Mouse (Mus musculus) large intestine, adult 2 months (tissue): ENCODE results near the gene Gm10447. TPM values are rescaled to one million over a fixed set of nuclear protein-coding genes. Genes with fewer than 3 reads are reported as not detected.

Experiments used
- DNase-seq: peaks from one replicate; pipeline ENCODE4 v3.0.0-alpha.2; 2012; ENCODE audit warnings: low read depth, low spot score
- WGBS: fragments of 180-500 bp; shearing (Covaris S2); methylation state at CpG from one replicate; pipeline ENCODE4 v1.1.7; 2018; 5-methylcytosine and 5-hydroxymethylcytosine counted together
- polyA plus RNA-seq: library from polyadenylated mRNA; depleted of rRNA; stranded (reverse); fragments of >200 nt; gene quantifications from 2 replicates; pipeline ENCODE4 v1.2.3, GENCODE M21; 2012

Gm10447 gene
- polyA plus RNA-seq, 1 experiment: 0.09 TPM

DNA sequence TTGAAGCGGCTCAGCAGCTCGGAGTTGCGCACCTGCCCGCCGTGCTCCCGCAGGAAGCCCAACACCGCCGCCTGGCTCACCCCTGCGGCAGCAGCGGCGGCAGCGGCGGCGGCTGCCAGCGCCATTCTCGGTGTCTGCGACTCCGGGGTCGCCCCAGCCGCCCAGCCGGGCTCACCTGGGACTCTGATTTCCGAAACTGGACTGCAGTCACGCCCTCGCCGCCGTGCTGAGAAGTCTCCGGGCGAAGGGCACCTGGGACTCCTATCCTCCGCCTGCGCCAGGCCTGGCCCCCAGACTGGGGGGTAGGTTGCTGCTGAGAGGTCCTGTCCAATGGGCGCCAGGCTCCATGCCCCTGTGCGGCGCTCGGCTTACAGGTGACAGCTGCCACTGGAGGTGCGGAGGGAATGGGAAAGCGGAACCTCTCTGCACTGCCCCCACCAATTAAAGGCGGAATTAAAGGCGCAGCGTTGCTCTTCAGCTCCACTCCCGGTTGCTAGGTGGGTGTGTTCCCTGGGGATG is 22.9 kb upstream of the Gm10447 start, which contains the start of the genes Gm9945 and Sowaha:
Gene Gm9945, plus strand, starts transcription at position 384 of the 519 bp plus-strand sequence.
Gene Sowaha, minus strand, starts transcription at position 492 of the 519 bp plus-strand sequence.
- 3% methylated on average over 40 of the region's 40 CpGs for WGBS
- DNase-seq: peak; percentile 40

DNA sequence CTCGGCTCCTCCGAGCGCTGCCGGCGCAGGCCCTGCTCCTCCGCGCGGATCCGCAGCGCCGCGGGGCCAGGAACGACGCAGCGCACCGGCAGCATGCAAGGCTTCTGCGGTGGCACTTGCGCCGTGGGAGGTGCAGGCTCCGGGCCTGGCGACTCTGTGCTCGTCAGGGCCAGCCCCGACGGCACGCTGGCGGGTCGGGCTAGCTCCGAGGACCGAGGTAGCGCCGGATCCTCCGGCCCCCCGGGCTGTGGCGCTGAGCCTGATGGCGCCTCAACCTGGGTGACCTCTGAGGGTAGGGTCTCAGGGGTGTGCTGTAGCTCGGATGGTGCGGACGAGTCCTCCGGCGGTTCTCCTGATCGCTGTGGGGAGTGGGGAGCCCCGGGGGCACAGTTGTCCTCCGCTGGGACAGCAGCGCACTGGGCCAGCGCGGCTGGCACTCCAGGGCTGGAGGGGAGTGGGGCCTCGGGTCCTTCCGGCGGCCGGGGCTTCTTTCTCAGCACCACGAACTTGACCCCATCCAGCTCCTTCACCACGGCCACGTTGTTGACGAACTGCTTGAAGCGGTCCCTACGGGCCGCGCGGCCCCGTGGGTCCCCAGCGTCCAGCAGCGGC is 22.4 kb upstream of the Gm10447 start:
- no peak for DNase-seq
- WGBS: 1% methylated on average over 62 of the region's 62 CpGs

DNA sequence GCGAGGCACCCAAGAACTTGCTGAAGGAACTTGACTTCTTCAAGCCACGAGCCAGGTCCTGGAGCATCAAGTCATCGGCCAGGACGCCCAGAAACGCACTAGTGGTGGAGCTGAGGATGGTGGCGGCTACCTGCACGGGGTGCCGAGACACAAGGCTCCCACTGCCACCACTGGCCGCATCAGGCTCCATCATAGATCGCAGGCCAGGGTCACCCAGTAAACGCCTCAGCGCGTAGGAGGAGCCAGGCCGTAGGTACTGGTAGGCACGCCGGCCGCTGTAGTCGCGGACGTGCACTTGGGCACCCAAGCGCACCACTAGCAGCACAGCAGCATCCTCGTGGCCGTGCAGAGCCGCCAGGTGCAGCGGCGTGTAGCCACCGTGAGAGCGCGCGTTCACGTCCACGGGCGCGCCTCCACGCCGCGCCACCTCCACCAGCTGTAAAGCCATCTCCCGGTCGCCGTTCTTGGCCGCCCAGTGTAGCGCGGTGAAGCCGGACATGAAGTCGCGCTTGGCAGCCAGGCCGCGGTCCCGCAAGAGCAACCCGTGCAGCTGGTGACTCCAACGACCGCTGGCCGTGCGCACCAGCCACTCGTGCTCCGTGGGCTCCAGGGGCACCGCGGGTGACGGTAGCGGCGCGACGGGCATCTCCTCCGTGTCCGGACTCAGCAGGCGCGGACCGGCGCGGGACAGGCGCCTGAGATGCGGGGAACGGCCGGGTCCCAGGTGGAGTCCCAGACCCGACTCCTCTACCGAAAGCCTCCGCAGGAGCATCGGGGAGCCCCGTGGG is 21.7 kb upstream of the Gm10447 start:
- 8% methylated on average over 79 of the region's 79 CpGs for WGBS
- DNase-seq: no peak

DNA sequence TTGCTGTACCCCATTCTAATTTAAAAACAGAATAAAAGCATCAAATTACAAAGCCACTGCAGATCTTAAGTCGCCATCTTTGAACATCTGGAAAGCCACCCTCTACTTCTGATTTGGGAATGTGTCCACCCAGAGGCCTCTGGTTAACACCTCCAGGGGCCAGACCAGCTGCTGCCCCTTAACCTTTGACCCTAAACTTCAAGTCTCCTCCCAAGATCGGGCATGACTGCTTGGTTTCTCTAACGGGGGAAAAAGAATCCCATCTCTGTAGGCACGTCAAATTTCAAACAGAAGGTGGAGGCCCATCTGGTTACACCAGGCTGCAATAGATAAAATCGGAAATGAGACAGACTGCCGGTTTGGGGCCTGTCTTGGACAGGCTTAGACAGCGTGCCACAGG is 20.9 kb upstream of the Gm10447 start:
- no peak for DNase-seq
- WGBS: 79% methylated on average over 7 of the region's 7 CpGs

DNA sequence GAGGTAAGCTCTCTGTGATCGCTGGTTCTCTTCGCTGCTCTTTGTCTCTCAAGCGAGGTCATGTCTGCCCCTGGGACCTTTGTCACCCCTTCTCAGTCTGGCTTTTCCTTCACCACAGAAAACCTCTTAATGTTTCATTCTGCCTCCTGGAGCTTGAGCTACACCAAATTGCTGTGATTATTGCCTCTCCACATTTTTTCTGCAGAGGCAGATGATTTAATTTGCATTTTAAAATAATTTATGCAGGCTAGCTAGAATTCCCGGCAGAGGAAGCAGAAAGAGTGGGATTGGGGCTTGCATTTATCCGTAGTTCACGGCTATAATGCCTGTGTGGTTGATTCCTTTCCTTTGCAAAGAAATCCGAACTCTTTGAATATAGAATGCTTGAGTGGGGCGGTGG is 18.7 kb upstream of the Gm10447 start:
- 41% methylated on average over 8 of the region's 8 CpGs for WGBS
- DNase-seq: no peak

DNA sequence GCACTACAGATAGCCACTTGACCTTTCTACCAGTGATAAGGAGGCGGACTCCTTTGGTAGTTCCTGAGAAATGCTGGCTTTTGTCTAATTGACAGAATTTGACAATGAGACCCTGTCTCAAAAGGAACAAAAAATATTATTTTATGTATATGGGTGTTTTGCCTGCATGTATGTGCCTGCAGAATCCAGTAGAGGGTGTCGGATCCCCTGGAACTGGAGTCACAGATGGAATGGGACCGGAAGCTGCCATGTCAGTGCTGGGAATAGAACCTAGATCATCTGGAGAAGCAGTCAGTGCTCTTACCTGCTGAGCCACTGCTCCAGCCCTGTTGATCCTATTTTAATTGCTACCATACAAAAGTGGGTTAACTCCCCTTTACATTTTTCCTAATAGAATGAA is 15.8 kb upstream of the Gm10447 start:
- no peak for DNase-seq
- WGBS: 70% methylated on average over 3 of the region's 3 CpGs

DNA sequence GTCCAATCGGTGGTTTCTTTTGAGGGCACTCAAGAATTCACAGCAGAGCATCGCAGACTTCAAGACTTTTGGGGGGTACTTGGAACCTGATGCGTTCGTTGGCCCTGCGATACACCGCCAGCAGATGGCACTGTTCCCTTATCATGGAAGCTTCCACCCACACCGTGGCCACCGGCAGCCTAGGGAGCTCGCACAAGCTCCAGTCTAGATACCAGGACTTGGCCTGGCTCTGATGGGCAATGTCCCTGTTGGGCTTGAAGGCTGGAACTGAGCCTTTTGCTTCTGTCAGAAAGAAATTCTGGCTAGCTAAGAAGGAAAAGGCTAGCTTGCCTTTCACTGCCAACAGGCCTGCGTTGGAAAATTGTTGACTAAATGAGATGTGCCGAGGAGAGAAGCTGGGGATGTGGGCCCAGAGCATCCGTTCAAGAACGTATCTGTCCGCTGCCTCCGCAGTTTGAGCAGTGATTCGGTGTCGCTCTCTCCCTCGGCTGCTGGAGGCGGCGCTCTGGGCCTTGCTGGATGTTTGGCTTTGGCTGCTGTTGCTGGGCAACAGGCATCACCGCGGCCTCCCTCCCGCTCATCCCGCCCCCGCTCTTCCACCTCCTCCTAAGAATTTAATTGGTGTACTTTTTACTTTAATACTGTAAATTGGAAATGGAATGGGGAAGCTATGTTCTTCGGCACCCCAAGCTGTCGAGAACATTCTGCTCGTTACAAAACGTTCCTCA is 13.2 kb upstream of the Gm10447 start, which contains the start of gene Gm9837:
Gene Gm9837, minus strand, starts transcription at position 512 of the 728 bp plus-strand sequence.
- 6% methylated on average over 29 of the region's 29 CpGs for WGBS
- DNase-seq: no peak

DNA sequence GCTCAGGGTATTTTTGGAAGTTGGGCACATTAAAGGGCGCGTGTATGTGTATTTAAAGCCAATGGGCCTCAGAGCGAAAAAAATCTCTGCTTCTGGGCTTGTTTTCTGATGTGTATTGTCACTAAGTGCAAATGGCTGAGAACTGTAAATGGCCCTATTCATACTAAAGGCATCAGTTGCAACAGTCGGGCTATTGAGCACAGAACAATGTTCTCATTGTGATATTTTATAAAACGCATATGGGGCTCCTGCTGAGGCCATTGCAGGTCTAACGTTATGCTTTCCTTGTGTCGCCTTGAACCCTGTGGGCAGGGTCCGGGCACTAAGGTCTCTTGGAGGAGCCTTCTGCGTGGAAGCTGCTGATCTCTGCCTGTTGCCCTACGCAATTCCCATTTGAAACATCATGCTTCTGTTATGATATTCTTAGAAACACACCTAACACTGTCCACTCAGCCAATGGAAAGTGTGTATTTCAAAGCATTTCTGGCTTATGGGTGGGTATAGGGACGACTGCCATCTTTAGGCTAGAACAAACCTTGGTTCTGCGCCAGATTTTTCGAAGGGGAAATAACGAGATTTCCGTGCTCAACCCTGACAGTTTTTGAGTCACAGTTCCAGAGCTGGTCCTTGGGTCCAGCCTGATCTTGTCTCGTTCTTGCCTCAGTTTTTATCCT is 12.5 kb upstream of the Gm10447 start:
- 24% methylated on average over 16 of the region's 16 CpGs for WGBS

DNA sequence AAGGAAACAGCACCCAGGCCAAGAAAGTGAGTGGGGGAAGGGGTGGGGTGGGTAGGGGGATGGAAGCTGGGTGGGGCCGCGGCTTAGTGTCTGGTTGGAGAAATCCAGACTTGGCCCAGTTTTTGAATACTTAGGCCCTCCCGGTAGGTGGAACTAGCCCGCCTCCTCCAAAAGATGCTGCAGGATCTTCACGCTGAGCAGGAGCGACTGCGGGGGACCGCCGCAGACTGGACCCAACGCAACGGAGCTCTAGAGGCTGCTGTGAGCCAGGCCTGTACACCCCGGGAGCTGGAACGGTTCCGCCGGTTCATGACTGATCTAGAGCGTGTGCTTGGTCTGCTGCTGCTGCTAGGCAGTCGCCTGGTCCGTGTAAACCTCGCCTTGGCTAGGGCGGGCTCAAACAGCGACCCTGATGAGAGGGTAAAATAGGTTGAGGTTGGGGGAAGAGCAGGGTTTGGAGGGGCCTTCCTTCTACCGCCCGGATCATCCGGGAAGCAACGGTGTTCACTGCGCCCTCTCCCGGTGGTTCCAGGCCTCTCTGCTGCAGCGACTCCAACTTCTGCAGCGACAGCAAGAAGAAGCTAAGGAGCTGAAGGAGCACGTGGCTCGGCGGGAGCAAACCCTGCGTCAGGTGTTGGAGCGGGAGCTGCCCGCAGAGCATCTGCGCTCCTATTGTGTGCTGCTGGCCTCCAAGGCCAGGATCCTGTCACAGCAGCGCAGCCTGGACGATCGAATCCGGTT is 9.5 kb upstream of the Gm10447 start:
- DNase-seq: no peak
- 21% methylated on average over 40 of the region's 40 CpGs for WGBS

More for the DNA sequence above, 12.5 kb upstream of the Gm10447 start:
- DNase-seq: no peak

DNA sequence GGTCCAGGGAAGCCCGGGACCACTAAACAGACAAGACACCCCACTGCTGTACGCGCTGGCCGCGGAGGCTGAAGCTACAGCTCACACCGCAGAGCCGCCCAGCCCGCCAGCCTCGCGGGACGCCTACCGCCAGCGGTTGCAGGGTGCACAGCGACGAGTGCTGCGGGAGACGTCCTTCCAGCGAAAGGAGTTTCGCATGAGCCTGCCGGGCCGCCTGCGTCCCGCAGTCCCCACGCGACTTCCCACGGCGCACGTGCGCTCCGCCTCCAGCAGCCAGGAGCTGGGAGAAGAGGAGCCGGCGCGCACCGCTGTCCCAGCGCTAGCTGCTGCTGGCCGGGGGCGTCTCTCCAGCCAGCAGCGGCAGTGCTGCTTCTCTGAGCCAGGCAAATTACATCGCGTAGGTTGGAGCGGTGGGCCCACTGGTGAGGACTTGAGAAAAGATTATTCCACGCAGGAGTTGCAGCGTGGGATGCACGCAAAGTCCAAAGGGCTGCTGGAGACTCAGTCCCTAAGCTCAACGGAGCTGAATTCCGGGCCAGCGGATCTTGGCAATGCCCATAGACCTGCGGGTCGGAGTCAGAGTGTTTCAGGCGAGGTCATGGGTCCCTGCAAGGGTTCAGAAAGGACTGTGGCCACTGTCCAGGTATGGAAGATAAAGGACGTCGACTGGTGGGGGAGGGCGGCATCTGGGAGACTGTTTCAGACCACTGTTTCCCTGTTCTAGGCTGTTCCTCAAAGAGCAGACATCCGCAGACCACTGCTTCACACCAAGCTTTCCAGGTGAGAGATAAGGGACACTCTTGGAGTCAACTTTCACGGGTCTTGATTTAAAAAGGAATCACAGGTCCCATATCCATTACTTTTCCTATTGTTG is 6.9 kb upstream of the Gm10447 start:
- WGBS: 22% methylated on average over 55 of the region's 55 CpGs
- no peak for DNase-seq

DNA sequence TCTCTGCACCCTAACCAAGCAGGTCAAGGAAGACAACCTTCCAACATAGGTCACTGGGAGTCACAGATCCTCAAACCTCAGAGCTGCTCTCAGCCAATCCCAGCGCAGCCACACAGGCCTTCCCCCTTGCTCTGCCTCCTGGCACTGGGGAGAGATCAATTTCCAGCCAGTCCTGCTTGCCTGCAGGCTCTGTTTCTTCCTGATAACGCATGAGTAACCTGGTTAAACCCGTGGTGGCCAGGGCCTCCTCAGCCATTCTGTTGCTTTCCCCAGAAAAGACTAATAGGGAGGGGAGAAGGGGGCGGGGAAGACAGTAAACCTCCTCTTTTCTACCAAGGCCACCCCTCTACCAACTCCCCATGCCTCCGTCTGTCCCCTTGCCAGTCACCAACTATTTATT is 4.8 kb upstream of the Gm10447 start:
- WGBS: 42% methylated on average over 5 of the region's 5 CpGs
- no peak for DNase-seq

DNA sequence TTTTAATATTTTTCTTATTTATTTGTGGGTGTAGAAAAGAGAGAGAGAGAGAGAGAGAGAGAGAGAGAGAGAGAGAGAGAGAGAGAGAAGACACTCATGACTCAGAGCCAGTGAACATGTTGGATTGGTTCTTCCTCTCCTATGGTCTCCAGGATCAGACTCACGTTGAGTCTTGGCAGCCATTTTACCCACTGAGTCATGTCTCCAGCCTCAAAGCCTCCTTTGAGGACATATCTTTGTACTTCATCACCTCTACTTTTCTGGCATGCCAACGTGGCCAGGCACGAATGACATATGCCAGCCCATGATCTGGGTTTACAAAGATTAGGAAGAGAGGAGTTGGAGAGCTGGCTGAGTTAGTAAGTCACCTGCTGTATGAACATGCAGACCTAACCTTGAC is 3.3 kb upstream of the Gm10447 start:
- WGBS: 78% methylated on average over 3 of the region's 3 CpGs

DNA sequence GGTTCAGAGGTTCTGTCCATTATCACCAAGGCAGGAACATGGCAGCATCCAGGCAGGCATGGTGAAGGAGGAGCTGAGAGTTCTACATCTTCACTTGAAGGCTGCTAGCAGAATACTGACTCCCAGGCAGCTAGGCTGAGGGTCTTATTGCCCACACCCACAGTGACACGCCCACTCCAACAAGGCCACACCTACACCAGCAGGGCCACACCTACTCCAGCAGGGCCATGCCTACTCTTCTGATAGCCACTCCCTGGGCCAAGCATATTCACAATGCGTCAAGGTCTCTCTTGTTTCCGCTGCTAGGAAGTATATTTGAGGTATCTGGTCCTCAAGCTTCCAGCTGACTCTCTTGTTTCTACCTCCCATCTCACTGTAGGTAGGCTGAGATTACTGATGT is 2.1 kb upstream of the Gm10447 start:
- DNase-seq: no peak
- 70% methylated on average over 3 of the region's 3 CpGs for WGBS

More for the DNA sequence above, 3.3 kb upstream of the Gm10447 start:
- no peak for DNase-seq

DNA sequence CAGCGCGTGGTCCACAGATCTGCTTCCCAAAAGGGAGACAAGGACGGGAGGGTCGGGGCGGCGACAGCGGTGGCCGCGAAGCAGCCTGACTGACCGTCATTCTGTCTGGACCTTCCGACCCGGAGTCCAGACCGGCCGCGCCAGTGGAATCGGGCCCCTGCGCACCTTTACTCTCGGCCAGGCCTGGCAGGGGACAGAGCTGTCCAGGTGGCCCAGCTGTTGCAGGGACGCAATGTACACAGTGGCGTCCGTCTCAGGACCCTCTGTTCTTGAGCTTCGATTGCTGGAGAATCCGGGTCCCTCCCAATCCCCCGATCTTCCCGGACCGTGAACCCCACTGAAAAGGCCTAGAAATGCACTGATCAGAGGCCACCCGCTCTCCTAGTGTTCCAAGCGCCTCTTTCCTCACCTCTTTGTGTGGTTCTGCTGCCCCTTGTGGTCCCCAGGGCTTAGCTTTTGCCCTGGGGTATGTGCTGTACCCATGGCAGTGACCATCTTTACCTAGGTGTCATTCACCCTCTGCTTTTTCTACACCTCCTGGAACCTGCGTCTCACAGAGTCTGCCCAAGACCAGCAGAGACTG is 553 bp upstream of the Gm10447 start:
- DNase-seq: no peak

DNA sequence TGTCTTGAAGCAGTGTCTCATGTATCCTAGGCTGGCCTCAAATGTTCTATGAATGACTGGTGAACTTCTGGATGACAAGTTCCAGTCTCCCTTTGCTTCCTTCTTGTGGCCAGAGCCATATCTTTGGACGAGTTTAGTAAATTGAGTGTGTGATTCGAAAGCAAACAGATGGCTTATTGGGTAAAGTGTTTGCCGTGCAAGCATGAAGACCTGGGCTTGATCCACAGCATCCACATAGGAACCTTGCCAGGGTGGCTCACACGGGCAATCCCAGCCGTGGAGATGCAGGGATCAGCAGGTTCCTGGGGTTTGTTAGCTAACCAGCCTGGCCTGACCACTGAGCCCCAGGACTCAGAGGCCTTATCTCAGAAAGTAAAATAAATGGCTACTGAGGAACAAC is 3.9 kb downstream of the Gm10447 start:
- 73% methylated on average over 5 of the region's 5 CpGs for whole genome bisulfite sequencing
- DNase-seq: no peak

More for the DNA sequence above, 553 bp upstream of the Gm10447 start:
- WGBS: 22% methylated on average over 29 of the region's 29 CpGs

DNA sequence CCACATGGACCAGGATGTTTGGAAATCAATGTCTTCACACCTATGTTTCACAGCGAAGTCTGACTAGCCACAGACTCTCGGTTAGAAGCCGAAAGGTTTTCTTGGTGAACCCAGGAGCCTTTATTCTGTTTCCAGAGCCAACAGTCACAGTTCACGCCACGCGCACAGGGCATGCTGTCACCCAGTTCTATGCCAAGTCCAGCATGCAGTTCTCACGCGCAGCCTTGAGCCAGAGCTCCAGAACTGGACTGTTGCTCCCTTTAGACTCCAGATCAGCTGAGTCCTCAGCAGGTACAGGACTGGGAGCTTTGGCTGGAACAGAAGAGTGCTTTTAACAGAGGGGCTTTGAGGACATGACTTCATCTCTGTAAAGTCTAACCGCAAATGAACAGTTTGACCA is 4.5 kb downstream of the Gm10447 start:
- no peak for DNase-seq
- 97% methylated on average over 9 of the region's 9 CpGs for WGBS

DNA sequence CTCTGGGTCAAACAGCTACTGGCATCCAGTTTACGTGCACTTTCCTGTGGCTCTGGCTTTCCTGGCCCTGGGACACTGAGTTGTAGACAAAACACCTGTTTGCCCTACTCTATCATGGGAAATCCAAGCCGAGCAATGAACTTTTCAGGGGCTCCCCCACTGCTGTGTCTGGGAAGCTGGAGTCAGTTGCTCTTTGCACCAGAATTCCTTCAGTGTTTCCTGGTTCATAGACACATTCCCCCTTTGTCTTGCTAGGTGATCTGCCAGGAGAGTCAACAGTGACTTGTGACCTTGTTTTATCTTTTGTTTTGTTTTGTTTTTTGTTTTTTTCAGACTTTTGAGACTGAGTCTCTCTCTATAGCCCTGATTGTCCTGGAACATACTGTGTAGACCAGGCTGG is 5.5 kb downstream of the Gm10447 start:
- no peak for DNase-seq

More for the DNA sequence above, 5.5 kb downstream of the Gm10447 start:
- WGBS: 26% methylated on average over 2 of the region's 2 CpGs
